Mouse (Mus musculus) hindbrain, embryonic 12.5 days (tissue): ENCODE results near the gene Pla2g2c. TPM values are rescaled to one million over a fixed set of nuclear protein-coding genes. Genes with fewer than 3 reads are reported as not detected.

ENCODE experiments used
- ATAC-seq: fragments of 200-750 bp; cut with Nextera tagmentation; 2 replicates; pipeline ENCODE4 v1.8.0; 2017; ENCODE audit warnings: moderate TSS enrichment; ENCODE audit not compliant: low FRiP score
- H3K27ac ChIP-seq: fragments of 300-500 bp; sonication (generic); 2 replicates; pipeline ENCODE4 v1.5.1; 2016; ENCODE audit warnings: mild to moderate bottlenecking
- H3K27me3 ChIP-seq: fragments of 300-500 bp; sonication (generic); 2 replicates; pipeline ENCODE4 v1.6.1; 2016; ENCODE audit warnings: mild to moderate bottlenecking
- H3K36me3 ChIP-seq: fragments of 300-500 bp; sonication (generic); 2 replicates; pipeline ENCODE4 v1.6.1; 2016; ENCODE audit warnings: mild to moderate bottlenecking
- H3K4me1 ChIP-seq: fragments of 300-500 bp; sonication (generic); 2 replicates; pipeline ENCODE4 v1.6.1; 2016
- H3K4me2 ChIP-seq: fragments of 300-500 bp; sonication (generic); replicated peaks from 2 replicates; pipeline ENCODE4 v1.6.1; 2016; ENCODE audit warnings: mild to moderate bottlenecking
- H3K4me3 ChIP-seq: fragments of 300-500 bp; sonication (generic); 2 replicates; pipeline ENCODE4 v1.5.1; 2016; ENCODE audit warnings: mild to moderate bottlenecking
- H3K9ac ChIP-seq: fragments of 300-500 bp; sonication (generic); 2 replicates; pipeline ENCODE4 v1.6.1; 2016; ENCODE audit warnings: mild to moderate bottlenecking, moderate library complexity
- H3K9me3 ChIP-seq: fragments of 300-500 bp; sonication (generic); replicated peaks from 2 replicates; pipeline ENCODE4 v1.6.1; 2016; ENCODE audit warnings: mild to moderate bottlenecking
- WGBS: fragments of 180-500 bp; shearing (Covaris S2); methylation state at CpG from one replicate; pipeline ENCODE4 v1.1.7; 2016; 5-methylcytosine and 5-hydroxymethylcytosine counted together
- polyA plus RNA-seq: library from polyadenylated mRNA; unstranded; fragments of >200 nt; fragmentation: Nextera tagmentation; extraction: Ambion mirVana; gene quantifications from 2 replicates; pipeline ENCODE4 v1.2.1, GENCODE M21; 2016

Gene Pla2g2c
- polyA plus RNA-seq, 1 experiment from 2014 or later: 0.46 TPM

- H3K9me3 ChIP-seq: no peaks in the 10 kb centered on the region
- 75% methylated on average over 7 of the region's 7 CpGs for WGBS
Measured at GRCm38 (mm10) chr4:138734105-138734504, 9.5 kb downstream of the Pla2g2c start.

GRCm38 (mm10) chr4:138734863-138735262 is 10.3 kb downstream of the Pla2g2c start:
- ATAC-seq: no peak
- peaks cover 24% of the 10 kb centered on the region for H3K4me1 ChIP-seq
- no peak overlapping the region for H3K27ac ChIP-seq
- no peaks in the 10 kb centered on the region for H3K36me3 ChIP-seq
- 96% methylated on average over 4 of the region's 4 CpGs for WGBS
- no peak overlapping the region for H3K4me2 ChIP-seq
- H3K9me3 ChIP-seq: no peaks in the 10 kb centered on the region
- no peak overlapping the region for H3K9ac ChIP-seq
- H3K4me3 ChIP-seq: no peak overlapping the region
- H3K27me3 ChIP-seq: no peaks in the 10 kb centered on the region

More at GRCm38 (mm10) chr4:138734105-138734504, 9.5 kb downstream of the Pla2g2c start:
- H3K4me3 ChIP-seq: no peak overlapping the region
- no peak for ATAC-seq
- H3K4me1 ChIP-seq: peaks cover 26% of the 10 kb centered on the region
- H3K36me3 ChIP-seq: no peaks in the 10 kb centered on the region
- no peak overlapping the region for H3K9ac ChIP-seq
- H3K27ac ChIP-seq: no peak overlapping the region
- H3K4me2 ChIP-seq: no peak overlapping the region
- H3K27me3 ChIP-seq: no peaks in the 10 kb centered on the region

GRCm38 (mm10) chr4:138737031-138737430 is 12.4 kb downstream of the Pla2g2c start, which contains the start of gene Ubxn10:
TSS of gene Ubxn10 (minus strand) at chr4:138737167.
- Histone ChIP-seq H3K27ac (0 out of 2 replicates have a peak within 1 kb of the TSS, but pooled peaks have one; percentile 5), H3K9me3 (no peaks in the 10 kb centered on the region), H3K4me2 (no peak within 1 kb of the TSS), H3K36me3 (no peaks in the 10 kb centered on the region), H3K9ac (no peak within 1 kb of the TSS), H3K4me3 (no peak within 1 kb of the TSS), H3K27me3 (no peaks in the 10 kb centered on the region), H3K4me1 (peaks cover 24% of the 10 kb centered on the region)
- 69% methylated on average over 7 of the region's 7 CpGs for WGBS
- no peak for ATAC-seq

- Histone ChIP-seq H3K9me3 (no peaks in the 10 kb centered on the region), H3K4me2 (no peak overlapping the region), H3K4me3 (no peak overlapping the region), H3K4me1 (peaks cover 27% of the 10 kb centered on the region), H3K27ac (no peak overlapping the region), H3K36me3 (no peaks in the 10 kb centered on the region), H3K9ac (no peak overlapping the region), H3K27me3 (no peaks in the 10 kb centered on the region)
- 16% methylated on average over 7 of the region's 7 CpGs for WGBS
- no peak for ATAC-seq
Measured at GRCm38 (mm10) chr4:138739136-138739851, 14.7 kb downstream of the Pla2g2c start.

- WGBS: 66% methylated on average over 4 of the region's 4 CpGs
- Histone ChIP-seq H3K4me1 (peaks cover 14% of the 10 kb centered on the region), H3K4me3 (no peak overlapping the region), H3K9ac (no peak overlapping the region), H3K9me3 (no peaks in the 10 kb centered on the region), H3K27me3 (no peaks in the 10 kb centered on the region), H3K27ac (no peak overlapping the region), H3K36me3 (no peaks in the 10 kb centered on the region), H3K4me2 (no peak overlapping the region)
- ATAC-seq: no peak
Measured at GRCm38 (mm10) chr4:138745884-138746283, 21.3 kb downstream of the Pla2g2c start.

GRCm38 (mm10) chr4:138746866-138747265 is 22.3 kb downstream of the Pla2g2c start:
- WGBS: 90% methylated on average over 9 of the region's 9 CpGs
- Histone ChIP-seq H3K4me2 (no peak overlapping the region), H3K9me3 (no peaks in the 10 kb centered on the region), H3K9ac (no peak overlapping the region), H3K4me1 (peaks cover 14% of the 10 kb centered on the region), H3K4me3 (no peak overlapping the region), H3K27me3 (no peaks in the 10 kb centered on the region), H3K27ac (no peak overlapping the region), H3K36me3 (no peaks in the 10 kb centered on the region)
- no peak for ATAC-seq

- Histone ChIP-seq H3K9ac (peak overlapping the region; percentile 13; the same call in 1 of the 2 replicates), H3K36me3 (no peaks in the 10 kb centered on the region), H3K27ac (peak overlapping the region; percentile 44; the same call in 1 of the 2 replicates), H3K4me1 (peaks cover 14% of the 10 kb centered on the region), H3K4me3 (no peak overlapping the region), H3K9me3 (no peaks in the 10 kb centered on the region), H3K4me2 (no peak overlapping the region), H3K27me3 (no peaks in the 10 kb centered on the region)
- WGBS: 61% methylated on average over 10 of the region's 10 CpGs
- peak; percentile 49 for ATAC-seq
Measured at GRCm38 (mm10) chr4:138747851-138748250, 23.3 kb downstream of the Pla2g2c start.

- Histone ChIP-seq H3K9ac (0 out of 2 replicates have a peak overlapping the region, but pooled peaks have one; percentile 13), H3K36me3 (no peaks in the 10 kb centered on the region), H3K4me2 (no peak overlapping the region), H3K4me1 (peaks cover 12% of the 10 kb centered on the region), H3K27me3 (no peaks in the 10 kb centered on the region), H3K27ac (peak overlapping the region; percentile 44; the same call in 1 of the 2 replicates), H3K4me3 (no peak overlapping the region), H3K9me3 (no peaks in the 10 kb centered on the region)
- peak; percentile 48; the same call in 1 of the 2 replicates for ATAC-seq
- WGBS: 56% methylated on average over 8 of the region's 8 CpGs
Measured at GRCm38 (mm10) chr4:138748369-138749072, 23.9 kb downstream of the Pla2g2c start.

GRCm38 (mm10) chr4:138752603-138753002 is 28.0 kb downstream of the Pla2g2c start:
- Histone ChIP-seq H3K9ac (no peak overlapping the region), H3K4me2 (no peak overlapping the region), H3K9me3 (no peaks in the 10 kb centered on the region), H3K4me1 (peaks cover 25% of the 10 kb centered on the region), H3K27me3 (no peaks in the 10 kb centered on the region), H3K36me3 (no peaks in the 10 kb centered on the region), H3K27ac (no peak overlapping the region), H3K4me3 (no peak overlapping the region)
- no peak for ATAC-seq
- WGBS: 92% methylated on average over 6 of the region's 6 CpGs

GRCm38 (mm10) chr4:138753608-138754007 is 29.0 kb downstream of the Pla2g2c start:
- Histone ChIP-seq H3K36me3 (no peaks in the 10 kb centered on the region), H3K9ac (no peak overlapping the region), H3K4me2 (no peak overlapping the region), H3K9me3 (no peaks in the 10 kb centered on the region), H3K27ac (no peak overlapping the region), H3K4me3 (no peak overlapping the region), H3K4me1 (peaks cover 19% of the 10 kb centered on the region), H3K27me3 (no peaks in the 10 kb centered on the region)
- 78% methylated on average over 3 of the region's 3 CpGs for WGBS
- no peak for ATAC-seq

- Histone ChIP-seq H3K9ac (no peak overlapping the region), H3K36me3 (no peaks in the 10 kb centered on the region), H3K9me3 (no peaks in the 10 kb centered on the region), H3K4me3 (no peak overlapping the region), H3K4me1 (peaks cover 19% of the 10 kb centered on the region), H3K4me2 (no peak overlapping the region), H3K27me3 (no peaks in the 10 kb centered on the region), H3K27ac (no peak overlapping the region)
- no peak for ATAC-seq
- 85% methylated on average over 9 of the region's 9 CpGs for WGBS
Measured at GRCm38 (mm10) chr4:138754432-138754831, 29.8 kb downstream of the Pla2g2c start.

GRCm38 (mm10) chr4:138755439-138755838 is 30.8 kb downstream of the Pla2g2c start:
- Histone ChIP-seq H3K36me3 (no peaks in the 10 kb centered on the region), H3K27me3 (no peaks in the 10 kb centered on the region), H3K27ac (no peak overlapping the region), H3K9ac (no peak overlapping the region), H3K9me3 (no peaks in the 10 kb centered on the region), H3K4me1 (peaks cover 19% of the 10 kb centered on the region), H3K4me2 (no peak overlapping the region), H3K4me3 (no peak overlapping the region)
- WGBS: 69% methylated on average over 4 of the region's 4 CpGs
- ATAC-seq: no peak
